Mouse (Mus musculus) erythroblast, embryonic 14.5 days (primary cell): ENCODE results near the gene Klhdc1. TPM values are rescaled to one million over a fixed set of nuclear protein-coding genes. Genes with fewer than 3 reads are reported as not detected.

ENCODE experiments used
- H3K27me3 ChIP-seq: 2 replicates; pipeline ENCODE4 v1.6.1; 2012; ENCODE audit warnings: inconsistent platforms; ENCODE audit not compliant: control insufficient read depth
- H3K36me3 ChIP-seq: 2 replicates; pipeline ENCODE4 v1.6.1; 2012; ENCODE audit warnings: mild to moderate bottlenecking, inconsistent platforms; ENCODE audit not compliant: control insufficient read depth
- H3K4me1 ChIP-seq: 2 replicates; pipeline ENCODE4 v1.6.1; 2012; ENCODE audit warnings: inconsistent platforms; ENCODE audit not compliant: control insufficient read depth
- H3K4me3 ChIP-seq: replicated peaks from 2 replicates; pipeline ENCODE3; 2012; ENCODE audit warnings: moderate library complexity, mild to moderate bottlenecking, inconsistent platforms
- H3K9me3 ChIP-seq: 2 replicates; pipeline ENCODE4 v1.6.1; 2012; ENCODE audit warnings: low read length, inconsistent platforms, mixed read lengths; ENCODE audit not compliant: control insufficient read depth
- GATA1 ChIP-seq: IDR thresholded peaks from 2 replicates; pipeline ENCODE4 v1.6.1; 2012; ENCODE audit warnings: low read length, inconsistent platforms, mixed read lengths
- TAL1 ChIP-seq: IDR thresholded peaks from 3 replicates; pipeline ENCODE4 v1.6.1; 2012; ENCODE audit warnings: low read length, inconsistent platforms, mixed read lengths
- polyA plus RNA-seq: library from polyadenylated mRNA; stranded (reverse); fragments of >175 nt; gene quantifications from 2 replicates; pipeline ENCODE4 v1.2.3, GENCODE M21; 2012

The Klhdc1 gene
- polyA plus RNA-seq = not detected in 2 replicates

DNA sequence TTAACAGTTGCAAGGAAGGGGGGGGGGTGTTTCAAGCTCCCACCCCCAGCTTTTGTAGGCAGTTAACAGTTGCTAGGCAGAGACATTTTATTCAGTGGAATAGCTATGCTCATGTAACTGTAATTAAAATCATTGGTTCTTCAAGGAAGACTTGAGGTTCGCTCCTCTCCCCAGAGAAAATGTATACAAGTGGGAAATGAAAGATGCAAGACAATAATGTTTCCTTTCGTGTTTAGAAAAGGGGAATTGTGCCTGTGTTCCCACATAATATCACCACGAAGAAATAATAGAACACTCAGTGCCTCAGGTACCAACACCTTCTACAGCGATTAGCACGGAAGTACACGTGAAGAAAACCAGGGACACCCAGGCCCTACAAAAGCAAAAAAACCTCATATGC is at the start of gene Klhdc1:
Gene Klhdc1, plus strand, starts transcription at position 301 of the 400 bp plus-strand sequence.
- TF ChIP-seq TAL1 = no peak
- H3K36me3 ChIP-seq = no peaks in the 10 kb centered on the region
- peaks cover 32% of the 10 kb centered on the region for H3K27me3 ChIP-seq
- H3K4me1 ChIP-seq = peaks cover 16% of the 10 kb centered on the region
- H3K4me3 ChIP-seq = peak within 1 kb of the TSS; percentile 72
- no peaks in the 10 kb centered on the region for H3K9me3 ChIP-seq

GRCm38 (mm10) chr12:69191396-69191795 is 49.6 kb upstream of the Klhdc1 start:
- Histone ChIP-seq H3K27me3 (no peaks in the 10 kb centered on the region), H3K4me1 (peaks cover 32% of the 10 kb centered on the region), H3K4me3 (no peak overlapping the region), H3K9me3 (no peaks in the 10 kb centered on the region), H3K36me3 (peaks cover 68% of the 10 kb centered on the region)
- TF ChIP-seq TAL1 (no peak), GATA1 (no peak)

- no peak for TF ChIP-seq TAL1
- TF ChIP-seq GATA1 = no peak
- no peaks in the 10 kb centered on the region for H3K9me3 ChIP-seq
- peaks cover 25% of the 10 kb centered on the region for H3K4me1 ChIP-seq
- peaks cover 58% of the 10 kb centered on the region for H3K36me3 ChIP-seq
- H3K27me3 ChIP-seq = no peaks in the 10 kb centered on the region
- H3K4me3 ChIP-seq = no peak overlapping the region
Measured at GRCm38 (mm10) chr12:69192637-69193036, 48.3 kb upstream of the Klhdc1 start.

- peaks cover 40% of the 10 kb centered on the region for H3K4me1 ChIP-seq
- H3K9me3 ChIP-seq = no peaks in the 10 kb centered on the region
- peaks cover 49% of the 10 kb centered on the region for H3K36me3 ChIP-seq
- TF ChIP-seq GATA1 = no peak
- TF ChIP-seq TAL1 = no peak
- H3K27me3 ChIP-seq = no peaks in the 10 kb centered on the region
- peak within 1 kb of the TSS; percentile 70 for H3K4me3 ChIP-seq
Measured at GRCm38 (mm10) chr12:69196444-69197377, 44.3 kb upstream of the Klhdc1 start, which contains the start of gene Gm49383. TSS of gene Gm49383 (minus strand) at chr12:69197104.

GRCm38 (mm10) chr12:69197378-69198163 is 43.4 kb upstream of the Klhdc1 start:
- Histone ChIP-seq H3K4me3 (peak overlapping the region; percentile 70), H3K9me3 (no peaks in the 10 kb centered on the region), H3K27me3 (no peaks in the 10 kb centered on the region), H3K36me3 (peaks cover 49% of the 10 kb centered on the region), H3K4me1 (peaks cover 40% of the 10 kb centered on the region)
- TF ChIP-seq GATA1 = no peak
- no peak for TF ChIP-seq TAL1

GRCm38 (mm10) chr12:69198164-69198535 is 42.8 kb upstream of the Klhdc1 start, which contains the start of gene Dnaaf2:
TSS of gene Dnaaf2 (minus strand) at chr12:69198429.
- TF ChIP-seq TAL1 = no peak
- no peak for TF ChIP-seq GATA1
- H3K9me3 ChIP-seq = no peaks in the 10 kb centered on the region

DNA sequence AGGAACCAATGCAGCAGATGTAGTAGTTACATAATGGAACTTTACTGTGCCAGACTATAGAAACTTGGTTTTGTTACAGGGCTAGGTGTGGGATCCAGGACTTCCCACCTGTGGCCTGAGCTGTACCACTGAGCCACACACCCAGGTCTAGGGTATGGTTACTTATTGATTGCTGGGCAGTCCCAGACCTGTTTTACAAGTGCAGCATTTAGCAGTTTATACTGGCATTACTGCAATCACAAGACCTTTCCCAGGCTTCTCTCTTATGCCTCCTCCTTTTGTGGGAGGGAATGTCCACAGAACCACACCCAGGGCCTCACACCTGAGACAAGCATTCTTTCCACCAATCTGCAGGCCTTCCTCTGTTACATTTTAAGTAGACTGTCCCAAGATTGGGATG is 42.0 kb upstream of the Klhdc1 start:
- Histone ChIP-seq H3K36me3 (peaks cover 53% of the 10 kb centered on the region), H3K4me3 (peak overlapping the region; percentile 70), H3K27me3 (no peaks in the 10 kb centered on the region), H3K4me1 (peaks cover 33% of the 10 kb centered on the region), H3K9me3 (no peaks in the 10 kb centered on the region)
- TF ChIP-seq GATA1 (no peak), TAL1 (no peak)

More at GRCm38 (mm10) chr12:69198164-69198535, 42.8 kb upstream of the Klhdc1 start, which contains the start of gene Dnaaf2:
- H3K4me3 ChIP-seq = peak within 1 kb of the TSS; percentile 70
- peaks cover 49% of the 10 kb centered on the region for H3K36me3 ChIP-seq
- no peaks in the 10 kb centered on the region for H3K27me3 ChIP-seq
- H3K4me1 ChIP-seq = peaks cover 37% of the 10 kb centered on the region

DNA sequence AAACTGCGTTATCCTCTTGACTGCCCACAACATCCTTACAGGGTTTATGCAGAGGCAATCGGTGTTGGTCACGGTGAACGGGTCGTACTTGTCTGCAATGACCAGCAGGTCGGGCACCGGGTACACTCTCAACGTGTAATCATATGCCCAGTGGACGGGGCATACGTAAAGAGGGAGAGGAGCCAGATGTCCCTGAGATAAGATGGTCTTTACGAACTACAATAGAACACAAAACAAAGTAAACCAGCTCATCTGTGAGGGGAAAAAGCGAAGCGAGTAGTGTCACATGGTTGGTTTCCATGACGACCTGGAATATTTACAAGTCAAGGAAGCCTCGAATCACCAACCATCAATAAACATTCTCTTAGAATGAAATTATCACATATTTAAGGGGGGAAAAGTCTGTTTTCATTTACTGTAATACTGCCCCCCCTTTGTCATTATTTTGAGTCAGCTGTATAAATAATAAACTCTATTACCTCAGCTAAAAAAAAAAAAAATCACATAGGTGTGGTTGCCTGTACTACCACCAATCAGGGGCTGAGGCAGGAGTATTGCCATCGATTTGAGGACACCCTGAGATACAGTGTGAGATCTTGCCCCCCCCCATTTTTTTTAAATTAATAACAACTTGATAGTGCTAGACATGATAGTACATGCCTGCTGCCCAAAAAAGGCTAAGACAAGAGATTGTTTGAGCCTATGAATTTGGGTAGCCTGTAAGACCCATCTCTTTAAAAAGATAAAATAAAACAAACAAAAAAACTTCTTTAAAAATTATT is 36.7 kb upstream of the Klhdc1 start, which contains the start of gene Gm49384:
Gene Gm49384, minus strand, starts transcription at position 216 of the 782 bp plus-strand sequence.
- Histone ChIP-seq H3K36me3 (peaks cover 89% of the 10 kb centered on the region), H3K9me3 (no peaks in the 10 kb centered on the region), H3K4me3 (no peak within 1 kb of the TSS), H3K4me1 (peaks cover 5% of the 10 kb centered on the region), H3K27me3 (no peaks in the 10 kb centered on the region)
- TF ChIP-seq TAL1 (no peak), GATA1 (no peak)
